Mouse (Mus musculus): Measurements from ENCODE around the gene Nol12. TPM values are rescaled to one million over a fixed set of nuclear protein-coding genes. Genes with fewer than 3 reads are reported as not detected.

Nol12 gene
- total and polyA plus RNA-seq, 3 experiments = 21.3 to 57.2 (median 42.0) TPM

DNA sequence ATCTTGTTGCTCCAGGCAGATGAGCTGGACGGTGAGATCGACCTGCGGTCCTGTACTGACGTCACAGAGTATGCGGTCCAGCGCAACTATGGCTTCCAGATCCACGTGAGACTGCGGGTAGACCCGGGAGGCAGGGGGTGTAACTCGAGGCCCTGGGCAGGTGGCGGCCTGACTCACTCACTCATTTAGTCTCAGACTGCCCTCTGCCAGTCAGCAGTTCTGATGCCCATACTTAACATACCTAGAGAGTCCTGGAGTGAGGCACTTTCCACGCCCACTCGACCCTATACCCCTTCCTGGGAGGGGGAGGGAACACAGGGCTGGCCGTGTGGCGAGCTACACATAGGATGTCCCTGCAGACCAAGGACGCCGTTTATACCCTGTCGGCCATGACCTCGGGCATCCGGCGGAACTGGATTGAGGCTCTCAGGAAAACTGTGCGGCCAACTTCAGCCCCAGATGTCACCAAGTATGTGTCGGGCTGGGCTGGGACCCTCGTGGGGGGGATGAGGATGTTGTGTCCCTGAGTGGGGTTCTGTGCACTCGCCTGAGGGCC, 56.3 kb downstream of the Nol12 start:
- DNase-seq = peak; percentile 73

DNA sequence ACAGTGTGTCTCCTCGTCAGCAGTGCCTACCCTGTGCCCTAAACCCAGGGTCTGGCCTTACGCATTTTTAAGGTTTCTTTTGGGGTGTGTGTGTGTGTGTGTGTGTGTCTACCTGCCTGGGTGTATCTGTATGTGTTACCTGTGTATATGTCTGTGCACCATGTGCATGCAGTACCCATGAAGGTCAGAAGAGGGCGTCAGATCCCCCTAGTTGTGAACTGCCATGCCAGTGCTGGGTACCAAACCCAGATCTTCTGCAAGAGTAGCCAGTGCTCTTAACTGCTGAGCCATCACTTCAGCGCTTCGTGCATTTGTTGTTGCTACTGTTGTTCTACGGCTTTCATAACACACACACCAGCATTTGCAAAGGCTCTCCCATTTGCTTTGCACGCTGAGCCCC, 57.5 kb downstream of the Nol12 start:
- DNase-seq = no peak

GRCm38 (mm10) chr15:78992925-78993324, 58.2 kb downstream of the Nol12 start:
- DNase-seq = no peak

Small RNAs within 50 kb of the gene (microRNA-seq; reads per million reads assigned to microRNA genes)
- 0 reads per million in 2 experiments for gene Mir6955

Other genes starting within 250 kb of the Nol12 start
- 1 to 10 TPM; 3.2 to 3.6 TPM for gene Elfn2, start 216.2 kb upstream of the Nol12 start, total RNA-seq (2021)
- gene Elfn2, start 216.2 kb upstream of the Nol12 start, polyA plus RNA-seq (2012; rRNA removed) = 1.7 and 2.3 TPM in 2 replicates
- gene Mfng, start 161.5 kb upstream of the Nol12 start, total RNA-seq (2021) = 10 to 100 TPM in 1 of 2 experiments, 1 to 10 TPM in 1; 8.7 to 18.1 TPM
- 46.7 and 61.0 TPM in 2 replicates for gene Mfng, start 161.5 kb upstream of the Nol12 start, polyA plus RNA-seq (2012; rRNA removed)
- gene Card10, start 131.9 kb upstream of the Nol12 start, total RNA-seq (2021) = 10 to 100 TPM in 1 of 2 experiments, 1 to 10 TPM in 1; 4.9 to 10.9 TPM
- 18.1 and 26.5 TPM in 2 replicates for gene Card10, start 131.9 kb upstream of the Nol12 start, polyA plus RNA-seq (2012; rRNA removed)
- 10 to 100 TPM; 36.9 to 57.2 TPM for gene Cdc42ep1, start 92.3 kb upstream of the Nol12 start, total RNA-seq (2021)
- gene Cdc42ep1, start 92.3 kb upstream of the Nol12 start, polyA plus RNA-seq (2012; rRNA removed) = 100 and 122 TPM in 2 replicates
- 1 to 10 TPM in 1 of 2 experiments, under 1 TPM in 1; 0.52 to 1.8 TPM for gene Lgals2, start 79.4 kb upstream of the Nol12 start, total RNA-seq (2021)
- gene Lgals2, start 79.4 kb upstream of the Nol12 start, polyA plus RNA-seq (2012; rRNA removed) = 0.73 and 0.74 TPM in 2 replicates
- 10 to 100 TPM; 51.9 to 56.2 TPM for gene Gga1, start 57.7 kb upstream of the Nol12 start, total RNA-seq (2021)
- gene Gga1, start 57.7 kb upstream of the Nol12 start, polyA plus RNA-seq (2012; rRNA removed) = 138 and 147 TPM in 2 replicates
- not detected for gene Gm49510, start 35.3 kb upstream of the Nol12 start, total RNA-seq (2021)
- gene Gm49510, start 35.3 kb upstream of the Nol12 start, polyA plus RNA-seq (2012; rRNA removed) = not detected in 2 replicates
- 10 to 100 TPM in 1 of 2 experiments, 1 to 10 TPM in 1; 4.6 to 11.0 TPM for gene Sh3bp1, start 35.2 kb upstream of the Nol12 start, total RNA-seq (2021)
- gene Sh3bp1, start 35.2 kb upstream of the Nol12 start, polyA plus RNA-seq (2012; rRNA removed) = 54.1 and 60.0 TPM in 2 replicates
- gene Pdxp, start 21.0 kb upstream of the Nol12 start, total RNA-seq (2021) = 1 to 10 TPM; 2.4 to 5.7 TPM
- gene Pdxp, start 21.0 kb upstream of the Nol12 start, polyA plus RNA-seq (2012; rRNA removed) = 18.8 and 30.1 TPM in 2 replicates
- 100 to 1,000 TPM; 386 to 613 TPM for gene Lgals1, start 8.2 kb upstream of the Nol12 start, total RNA-seq (2021)
- gene Lgals1, start 8.2 kb upstream of the Nol12 start, polyA plus RNA-seq (2012; rRNA removed) = 341 and 382 TPM in 2 replicates
- gene Triobp, start 12.8 kb downstream of the Nol12 start, total RNA-seq (2021) = 100 to 1,000 TPM in 1 of 2 experiments, 10 to 100 TPM in 1; 93.7 to 129 TPM
- gene Triobp, start 12.8 kb downstream of the Nol12 start, polyA plus RNA-seq (2012; rRNA removed) = 101 and 134 TPM in 2 replicates
- 100 to 1,000 TPM in 1 of 2 experiments, 10 to 100 TPM in 1; 94.6 to 204 TPM for gene H1f0, start 93.5 kb downstream of the Nol12 start, total RNA-seq (2021)
- gene H1f0, start 93.5 kb downstream of the Nol12 start, polyA plus RNA-seq (2012; rRNA removed) = 109 and 135 TPM in 2 replicates
- under 1 TPM in 1 of 2 experiments, not detected in 1; 0.28 TPM for gene Galr3, start 107.0 kb downstream of the Nol12 start, total RNA-seq (2021)
- 1.4 and 4.2 TPM in 2 replicates for gene Galr3, start 107.0 kb downstream of the Nol12 start, polyA plus RNA-seq (2012; rRNA removed)
- gene Ankrd54, start 128.0 kb downstream of the Nol12 start, total RNA-seq (2021) = 10 to 100 TPM; 20.1 to 27.2 TPM
- 91.9 and 101 TPM in 2 replicates for gene Ankrd54, start 128.0 kb downstream of the Nol12 start, polyA plus RNA-seq (2012; rRNA removed)
- 100 to 1,000 TPM; 136 to 160 TPM for gene Eif3l, start 140.2 kb downstream of the Nol12 start, total RNA-seq (2021)
- gene Eif3l, start 140.2 kb downstream of the Nol12 start, polyA plus RNA-seq (2012; rRNA removed) = 94.1 and 119 TPM in 2 replicates
- gene Micall1, start 174.0 kb downstream of the Nol12 start, total RNA-seq (2021) = 10 to 100 TPM; 36.5 to 49.5 TPM
- gene Micall1, start 174.0 kb downstream of the Nol12 start, polyA plus RNA-seq (2012; rRNA removed) = 61.7 and 65.0 TPM in 2 replicates
- gene Polr2f, start 206.1 kb downstream of the Nol12 start, total RNA-seq (2021) = 100 to 1,000 TPM in 1 of 2 experiments, 10 to 100 TPM in 1; 92.8 to 151 TPM
- gene Polr2f, start 206.1 kb downstream of the Nol12 start, polyA plus RNA-seq (2012; rRNA removed) = 48.1 and 48.3 TPM in 2 replicates
- 1 to 10 TPM; 5.2 to 9.9 TPM for gene 1700088E04Rik, start 206.3 kb downstream of the Nol12 start, total RNA-seq (2021)
- 8.1 and 10.8 TPM in 2 replicates for gene 1700088E04Rik, start 206.3 kb downstream of the Nol12 start, polyA plus RNA-seq (2012; rRNA removed)
- gene Sox10, start 230.3 kb downstream of the Nol12 start, total RNA-seq (2021) = 1 to 10 TPM in 1 of 2 experiments, under 1 TPM in 1; 0.89 to 2.5 TPM
- gene Sox10, start 230.3 kb downstream of the Nol12 start, polyA plus RNA-seq (2012; rRNA removed) = 3.9 and 5.5 TPM in 2 replicates